Mouse (Mus musculus) heart, embryonic 14.5 days (tissue): Measurements from ENCODE around the gene Kmt5a. TPM values are rescaled to one million over a fixed set of nuclear protein-coding genes. Genes with fewer than 3 reads are reported as not detected.

Experiments used
- ATAC-seq: fragments of 200-750 bp; cut with Nextera tagmentation; 2 replicates; pipeline ENCODE4 v1.8.0; 2017; ENCODE audit warnings: low read depth, moderate TSS enrichment; ENCODE audit not compliant: insufficient number of reproducible peaks, insufficient read depth, low FRiP score
- H3K27ac ChIP-seq, 2 experiments: fragments of 200-500 bp in 1 of 2; fragments of 300-500 bp in 1 of 2; sonication (generic) in 1 of 2; replicated peaks in 1 of 2; 2 replicates each; pipeline ENCODE4 v1.5.1; 2012 to 2014; ENCODE audit warnings: low read depth in 2 of 2, low read length in 2 of 2, control low read depth in 1 of 2, mild to moderate bottlenecking in 1 of 2, mixed read lengths in 1 of 2; ENCODE audit not compliant: control insufficient read depth in 1 of 2, insufficient read depth in 1 of 2
- H3K27me3 ChIP-seq: fragments of 300-500 bp; sonication (generic); 2 replicates; pipeline ENCODE4 v1.6.1; 2014; ENCODE audit warnings: mild to moderate bottlenecking, low read length, control low read depth; ENCODE audit not compliant: control insufficient read depth, insufficient read depth
- H3K36me3 ChIP-seq: fragments of 300-500 bp; sonication (generic); 2 replicates; pipeline ENCODE4 v1.6.1; 2014; ENCODE audit warnings: mild to moderate bottlenecking, control low read depth, low read length, mixed read lengths; ENCODE audit not compliant: control insufficient read depth, insufficient read depth
- H3K4me1 ChIP-seq, 2 experiments: fragments of 200-500 bp in 1 of 2; fragments of 300-500 bp in 1 of 2; sonication (generic) in 1 of 2; 2 replicates each; pipeline ENCODE4 v1.6.1; 2012 to 2014; ENCODE audit warnings: low read length in 2 of 2, control low read depth in 1 of 2, mixed read lengths in 1 of 2; ENCODE audit not compliant: control insufficient read depth in 2 of 2, insufficient read depth in 2 of 2
- H3K4me2 ChIP-seq: fragments of 300-500 bp; sonication (generic); 2 replicates; pipeline ENCODE4 v1.6.1; 2014; ENCODE audit warnings: mild to moderate bottlenecking, low read length
- H3K4me3 ChIP-seq, 2 experiments: fragments of 200-500 bp in 1 of 2; fragments of 300-500 bp in 1 of 2; sonication (generic) in 1 of 2; 2 replicates each; pipeline ENCODE4 v1.5.1; 2012 to 2014; ENCODE audit warnings: low read length in 2 of 2, mild to moderate bottlenecking in 2 of 2, control low read depth in 1 of 2, low read depth in 1 of 2, moderate library complexity in 1 of 2; ENCODE audit not compliant: control insufficient read depth in 1 of 2, insufficient read depth in 1 of 2
- H3K9ac ChIP-seq: fragments of 300-500 bp; sonication (generic); 2 replicates; pipeline ENCODE4 v1.6.1; 2014; ENCODE audit warnings: mild to moderate bottlenecking, low read length
- H3K9me3 ChIP-seq: fragments of 300-500 bp; sonication (generic); 2 replicates; pipeline ENCODE4 v1.6.1; 2016; ENCODE audit warnings: low read length, control low read depth; ENCODE audit not compliant: control insufficient read depth
- WGBS: fragments of 180-500 bp; shearing (Covaris S2); extraction: QIAGEN DNeasy Blood & Tissue Kit; methylation state at CpG from one replicate; pipeline ENCODE4 v1.1.7; 2014; 5-methylcytosine and 5-hydroxymethylcytosine counted together
- polyA plus RNA-seq: library from polyadenylated mRNA; unstranded; fragments of >200 nt; fragmentation: Nextera tagmentation; extraction: Ambion mirVana; gene quantifications from 2 replicates; pipeline ENCODE4 v1.2.1, GENCODE M21; 2014

Kmt5a gene
- polyA plus RNA-seq, 1 experiment from 2014 or later: 86.6 TPM

- H3K4me1 ChIP-seq: peaks cover 0 to 4% of the 10 kb centered on the region in 2 experiments; a peak in 2 of 4 replicates
- WGBS: 78% methylated on average over 6 of the region's 6 CpGs
Observed at GRCm38 (mm10) chr5:124470591-124471171, 31.0 kb downstream of the Kmt5a start.

DNA sequence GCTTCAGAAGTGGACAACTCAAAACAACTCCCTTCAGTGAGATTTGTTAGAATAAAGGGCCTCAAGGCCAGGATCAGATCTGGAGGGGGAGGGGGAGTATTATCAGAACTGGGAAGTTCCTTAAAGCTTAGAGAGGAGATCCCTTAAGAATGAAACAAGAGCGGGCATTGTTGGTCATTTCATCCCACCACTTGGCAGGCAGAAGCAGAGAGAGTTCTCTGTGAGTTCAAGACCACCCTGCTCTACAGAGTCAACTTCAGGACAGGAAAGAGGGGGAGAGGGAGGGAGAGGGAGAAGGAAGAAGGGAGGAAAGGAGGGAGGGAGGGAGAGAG lies 39.1 kb downstream of the Kmt5a start:
- no peaks in the 10 kb centered on the region for H3K9me3 ChIP-seq
- no peak overlapping the region for H3K9ac ChIP-seq
- no peaks in the 10 kb centered on the region for H3K27me3 ChIP-seq
- H3K27ac ChIP-seq: peak overlapping the region; percentile 81 to 82
- H3K4me3 ChIP-seq: no peak overlapping the region
- H3K4me1 ChIP-seq: peaks cover 10% of the 10 kb centered on the region in 2 experiments
- peak overlapping the region; percentile 71 for H3K4me2 ChIP-seq
- ATAC-seq: no peak
- WGBS: 48% methylated on average over 1 of the region's 1 CpGs
- H3K36me3 ChIP-seq: no peaks in the 10 kb centered on the region

More at GRCm38 (mm10) chr5:124470591-124471171, 31.0 kb downstream of the Kmt5a start:
- peaks cover 25% of the 10 kb centered on the region for H3K36me3 ChIP-seq
- no peaks in the 10 kb centered on the region for H3K27me3 ChIP-seq
- ATAC-seq: no peak
- H3K27ac ChIP-seq: no peak overlapping the region
- no peak overlapping the region for H3K4me2 ChIP-seq
- no peak overlapping the region for H3K4me3 ChIP-seq
- H3K9me3 ChIP-seq: no peaks in the 10 kb centered on the region
- H3K9ac ChIP-seq: no peak overlapping the region

DNA sequence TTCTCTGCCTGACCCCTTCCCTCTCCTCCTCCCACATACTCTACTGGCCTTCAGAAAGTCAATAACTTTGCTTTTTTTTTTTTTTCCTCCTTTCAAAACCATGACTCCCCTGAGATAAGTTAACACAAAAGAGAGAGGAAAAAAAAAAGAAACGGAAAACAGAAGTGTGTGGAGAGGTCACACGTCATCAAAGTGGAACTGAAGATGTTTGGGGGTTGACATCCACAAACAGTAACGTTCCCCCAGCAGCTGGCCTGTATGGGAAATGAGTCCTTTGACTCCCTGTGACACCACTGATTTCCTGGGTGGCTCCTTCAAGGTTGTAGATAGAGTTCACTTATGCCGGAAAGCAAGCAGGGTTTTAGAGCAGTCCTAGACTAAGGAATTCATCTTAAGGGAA lies 40.4 kb downstream of the Kmt5a start:
- no peaks in the 10 kb centered on the region for H3K36me3 ChIP-seq
- no peak overlapping the region for H3K4me3 ChIP-seq
- H3K27ac ChIP-seq: peak overlapping the region in 1 of 2 experiments; percentile 19; a peak in 1 of 4 replicates
- peaks cover 15 to 16% of the 10 kb centered on the region in 2 experiments for H3K4me1 ChIP-seq
- H3K4me2 ChIP-seq: no peak overlapping the region
- no peaks in the 10 kb centered on the region for H3K9me3 ChIP-seq
- no peak overlapping the region for H3K9ac ChIP-seq
- 49% methylated on average over 4 of the region's 4 CpGs for WGBS
- H3K27me3 ChIP-seq: no peaks in the 10 kb centered on the region
- no peak for ATAC-seq

- H3K27ac ChIP-seq: no peak overlapping the region
- 90% methylated on average over 4 of the region's 4 CpGs for WGBS
- ATAC-seq: no peak
- H3K4me1 ChIP-seq: peaks cover 11 to 13% of the 10 kb centered on the region in 2 experiments
- no peaks in the 10 kb centered on the region for H3K27me3 ChIP-seq
- no peak overlapping the region for H3K4me2 ChIP-seq
- no peaks in the 10 kb centered on the region for H3K9me3 ChIP-seq
- no peak overlapping the region for H3K4me3 ChIP-seq
- no peak overlapping the region for H3K9ac ChIP-seq
- H3K36me3 ChIP-seq: 0 out of 2 replicates have a peak, but pooled peaks cover 3% of the 10 kb centered on the region
Observed at GRCm38 (mm10) chr5:124481714-124482113, 42.0 kb downstream of the Kmt5a start.

DNA sequence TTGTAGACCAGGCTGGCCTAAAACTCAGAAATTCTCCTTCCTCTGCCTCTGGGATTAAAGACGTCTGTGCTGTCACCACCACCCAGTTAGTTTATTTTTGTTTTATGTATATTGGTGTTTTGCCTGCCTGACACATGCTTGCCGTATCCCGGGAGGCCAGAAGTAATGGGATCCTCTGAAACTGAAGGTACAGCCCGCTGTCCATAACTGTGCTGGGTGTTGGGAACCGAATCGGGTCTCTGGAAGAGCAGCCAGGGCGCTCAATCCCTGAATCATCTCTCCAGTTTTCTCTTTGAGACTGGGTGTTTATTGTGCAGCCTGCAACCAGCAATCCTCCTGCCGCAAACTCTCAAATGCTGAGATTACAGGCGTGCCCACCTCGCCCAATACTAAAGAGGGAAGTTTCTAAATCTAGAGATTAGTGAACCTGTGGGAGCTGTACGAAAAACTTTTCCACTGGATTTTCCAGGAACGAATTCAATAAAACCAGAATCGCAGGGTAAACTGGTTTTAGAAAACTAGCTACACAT lies 42.8 kb downstream of the Kmt5a start:
- Histone ChIP-seq H3K9me3 (no peaks in the 10 kb centered on the region), H3K36me3 (0 out of 2 replicates have a peak, but pooled peaks cover 5% of the 10 kb centered on the region), H3K9ac (peak overlapping the region; percentile 77), H3K27ac (peak overlapping the region; percentile 97 to 100), H3K4me2 (peak overlapping the region; percentile 86), H3K4me3 (peak overlapping the region; percentile 50 to 96), H3K4me1 (peaks cover 11 to 13% of the 10 kb centered on the region in 2 experiments), H3K27me3 (no peaks in the 10 kb centered on the region)
- ATAC-seq: no peak
- 5% methylated on average over 13 of the region's 13 CpGs for WGBS

DNA sequence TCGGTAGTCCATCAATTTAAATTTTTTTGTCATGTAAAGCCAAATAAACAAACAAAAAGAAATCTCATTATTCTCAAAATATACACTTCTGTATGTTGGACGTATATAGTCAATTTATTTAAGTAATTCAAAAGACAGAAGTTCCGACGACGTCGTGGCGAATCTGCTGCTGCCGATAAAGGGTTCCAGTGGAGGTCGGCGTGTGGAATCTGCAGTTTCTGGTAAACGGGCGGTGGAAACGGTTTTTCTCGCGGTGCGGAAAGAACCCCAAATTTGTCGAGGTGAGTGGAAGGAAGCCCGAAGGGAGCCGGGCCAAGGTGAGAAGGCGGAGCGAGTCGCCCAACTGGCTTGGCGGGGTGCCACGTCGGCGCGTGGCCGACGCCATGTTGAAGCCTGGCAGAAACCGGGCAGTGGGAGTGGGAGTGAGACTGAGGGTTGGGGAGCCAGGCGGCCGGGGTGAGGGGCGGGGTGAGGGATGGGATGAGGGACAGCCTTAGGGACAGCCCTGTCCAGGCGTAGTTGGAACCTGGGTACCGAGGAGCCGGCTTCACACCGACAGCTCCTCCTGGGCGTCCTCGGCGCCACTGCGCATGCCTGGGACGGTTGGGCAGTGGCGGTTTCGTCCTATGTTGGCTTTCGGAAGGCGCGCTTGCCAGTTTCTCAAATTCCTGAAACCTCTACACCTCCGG lies 43.4 kb downstream of the Kmt5a start, which contains the start of gene Snrnp35:
TSS of gene Snrnp35 (plus strand) at position 169 of the 689 bp plus-strand sequence.
- under 1% methylated on average over 48 of the region's 48 CpGs for WGBS
- H3K9ac ChIP-seq: peak within 1 kb of the TSS; percentile 77
- 0 out of 2 replicates have a peak, but pooled peaks cover 6% of the 10 kb centered on the region for H3K36me3 ChIP-seq
- no peaks in the 10 kb centered on the region for H3K27me3 ChIP-seq
- H3K27ac ChIP-seq: peak within 1 kb of the TSS; percentile 97 to 100
- ATAC-seq: peak; percentile 90
- peak within 1 kb of the TSS; percentile 86 for H3K4me2 ChIP-seq
- H3K9me3 ChIP-seq: no peaks in the 10 kb centered on the region
- peaks cover 9 to 13% of the 10 kb centered on the region in 2 experiments for H3K4me1 ChIP-seq
- peak within 1 kb of the TSS; percentile 50 to 96 for H3K4me3 ChIP-seq

DNA sequence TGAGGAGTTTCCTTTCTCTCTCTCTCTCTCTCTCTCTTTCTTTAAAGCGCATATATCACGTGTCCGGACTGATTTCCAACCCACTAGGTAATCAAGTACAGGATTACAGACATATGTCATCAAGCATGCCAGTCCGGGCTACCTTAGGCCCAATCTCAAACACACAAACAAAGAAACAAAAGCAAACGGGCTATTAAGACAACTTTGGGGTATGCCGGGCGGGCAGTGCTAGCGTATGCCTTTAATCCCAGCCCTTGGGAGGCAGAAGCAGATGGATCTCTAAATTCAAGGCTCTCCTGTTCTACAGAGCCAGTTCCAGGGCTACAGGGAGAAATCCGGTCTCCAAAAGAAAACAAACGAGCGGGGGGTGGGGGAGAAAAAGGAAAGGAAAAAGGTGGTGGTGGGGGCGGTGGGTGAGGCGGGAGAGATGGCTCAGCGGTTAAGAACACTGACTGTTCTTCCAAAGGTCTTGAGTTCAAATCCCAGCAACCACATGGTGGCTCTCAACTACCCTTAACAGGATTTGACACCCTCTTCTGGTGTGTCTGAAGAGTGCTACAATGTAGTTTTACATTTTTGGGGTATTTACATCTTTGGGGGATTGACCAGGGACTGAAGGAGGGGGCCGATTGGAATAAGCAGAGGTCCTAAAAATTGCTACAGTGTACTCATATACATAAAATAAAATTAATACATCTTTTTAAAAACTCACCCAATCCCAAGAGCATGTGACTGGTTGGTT lies 44.1 kb downstream of the Kmt5a start:
- peak overlapping the region; percentile 97 to 100 for H3K27ac ChIP-seq

More for the DNA sequence above, 44.1 kb downstream of the Kmt5a start:
- Histone ChIP-seq H3K9me3 (no peaks in the 10 kb centered on the region), H3K27me3 (no peaks in the 10 kb centered on the region), H3K9ac (peak overlapping the region; percentile 77), H3K4me3 (peak overlapping the region; percentile 50 to 96), H3K4me1 (peaks cover 7 to 8% of the 10 kb centered on the region in 2 experiments), H3K4me2 (peak overlapping the region; percentile 86), H3K36me3 (peaks cover 9% of the 10 kb centered on the region; the same call in 1 of the 2 replicates)
- WGBS: 7% methylated on average over 15 of the region's 15 CpGs
- no peak; the same call in 1 of the 2 replicates for ATAC-seq
